14 mouse cellular contexts compared by ENCODE assay signal in the genomic region with DNA sequence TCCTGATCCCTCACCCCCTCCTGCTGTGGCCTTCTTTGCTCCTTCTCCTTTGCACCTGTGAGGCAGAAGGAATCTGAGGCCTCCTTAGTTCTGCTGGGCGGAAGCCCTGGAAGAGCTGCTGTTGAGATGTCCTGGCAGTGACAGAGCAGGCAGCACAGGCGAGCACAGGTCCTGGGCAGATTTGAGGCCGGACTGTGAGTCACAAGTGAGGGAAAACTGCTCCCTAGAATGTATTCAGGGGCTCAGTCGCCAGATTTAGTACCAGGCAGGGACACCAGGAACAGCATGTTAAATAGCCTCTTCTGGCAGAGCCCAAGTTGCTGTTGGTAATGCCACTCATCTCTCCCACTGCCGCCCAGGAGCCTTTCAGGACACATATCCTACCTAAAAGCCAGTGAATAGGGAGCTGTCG.
"Had no signal": no experiment of that assay in that cellular context is flagged by ENCODE, and none has a peak within 500 bp of the region (broad histone marks: within the 10 kb centered on the region; RNA-seq: fewer than 3 reads in every experiment).

No protein-coding gene starts in this region.

- H3K4me2 ChIP-seq: limb, embryonic 12.5 days; lung, embryonic 14.5 days; midbrain, embryonic 11.5 days; midbrain, embryonic 15.5 days; neural tube, embryonic 15.5 days had no signal

- DNase-seq: kidney, adult 8-10 months; kidney, postnatal 36 days; lung, embryonic 14.5 days; lung, postnatal 14 days; thymus, adult 18-20 months; thymus, postnatal 14 days had no signal

- H3K9me3 ChIP-seq: limb, embryonic 12.5 days; megakaryocyte, embryonic 14.5 days; midbrain, embryonic 15.5 days; neural tube, embryonic 15.5 days had no signal

- H3K4me3 ChIP-seq: limb, embryonic 12.5 days; megakaryocyte, embryonic 14.5 days; midbrain, embryonic 15.5 days; neural tube, embryonic 15.5 days had no signal

- ATAC-seq: intestine, postnatal 0 days; midbrain, embryonic 15.5 days had no signal

- H3K27ac ChIP-seq: limb, embryonic 12.5 days; liver, embryonic 14.5 days; macrophage; midbrain, embryonic 15.5 days; neural tube, embryonic 15.5 days had no signal

- H3K9ac ChIP-seq: limb, embryonic 12.5 days; liver, embryonic 14.5 days; lung, embryonic 14.5 days; midbrain, embryonic 15.5 days; neural tube, embryonic 15.5 days had no signal

- H3K27me3 ChIP-seq: limb, embryonic 12.5 days; midbrain, embryonic 15.5 days; neural tube, embryonic 15.5 days had no signal
